8 mouse cellular contexts compared by ENCODE assay signal in the genomic region with DNA sequence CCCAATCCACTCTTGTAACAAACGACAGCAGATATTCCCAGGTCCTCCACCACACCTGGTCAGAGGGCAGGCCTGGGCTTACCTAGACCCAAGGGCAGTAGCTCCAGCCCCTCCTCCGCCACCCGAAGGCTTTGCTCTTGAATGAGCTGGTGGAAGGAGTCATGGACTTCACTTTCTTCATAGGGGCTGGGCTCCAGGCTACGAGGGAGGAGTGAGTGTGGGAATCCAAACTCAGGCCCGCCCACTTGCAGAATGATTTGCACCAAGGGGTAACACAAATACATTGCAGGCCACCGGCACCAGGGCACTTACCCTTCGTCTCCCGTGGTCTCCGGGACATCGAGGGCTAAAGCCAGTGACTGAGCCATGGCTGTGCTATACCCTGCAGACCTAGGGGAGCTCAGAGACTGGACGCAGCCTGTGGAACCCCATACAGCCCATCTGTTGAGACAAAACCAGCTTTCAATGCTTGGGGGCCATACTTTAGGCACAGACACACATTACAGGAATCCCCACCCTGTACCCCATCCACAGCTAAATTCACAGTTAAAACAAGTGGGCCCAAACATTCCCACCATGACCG. TPM values are rescaled to one million over a fixed set of nuclear protein-coding genes. Genes with fewer than 3 reads are reported as not detected.
A peak's percentile ranks its signal among the peaks of the same experiment; 100 is the strongest.
DNase-seq lines count a peak whose midpoint lies in the region; ATAC-seq and TF ChIP-seq lines count a peak whose summit lies in the region.

No protein-coding gene starts in this region.

- DNase-seq in adrenal gland, postnatal 10 days = peak; percentile 56
- DNase-seq in adrenal gland, postnatal 25 days = no peak
- DNase-seq in c-Kit-positive CD71-positive TER-119-negative erythroid progenitor cells, embryonic 14.5 days (ENCODE audit: low read depth) = peak; percentile 51
- peak; percentile 40 to 55 for DNase-seq in heart, postnatal 10 days
- no peak for DNase-seq in midbrain, postnatal 0 days (ENCODE audit: low spot score)
- DNase-seq in layer of hippocampus, postnatal 25 days (ENCODE audit: extremely low spot score in 1 of 2, low spot score in 1 of 2) = no peak
- DNase-seq in right cerebral cortex, adult 2 months (ENCODE audit: low spot score in 2 of 2) = no peak

- peaks cover 25% of the 10 kb centered on the region for H3K27me3 ChIP-seq in limb, embryonic 12.5 days
- peaks cover 26% of the 10 kb centered on the region for H3K27me3 ChIP-seq in midbrain, postnatal 0 days (ENCODE audit: insufficient read depth, low read length)

- TF ChIP-seq CTCF in midbrain, postnatal 0 days (IDR thresholded peaks at IDR 0.05) = no peak

- H3K4me2 ChIP-seq in limb, embryonic 12.5 days = peak overlapping the region; percentile 98
- H3K4me2 ChIP-seq in midbrain, postnatal 0 days (ENCODE audit: low read depth, low read length, poor library complexity, severe bottlenecking) = no peak overlapping the region; the same call in 1 of the 2 replicates

- ATAC-seq in limb, embryonic 12.5 days (ENCODE audit: insufficient number of reproducible peaks, insufficient read depth, low FRiP score, low TSS enrichment, low read depth) = no peak; the same call in 1 of the 2 replicates
- no peak for ATAC-seq in midbrain, postnatal 0 days (ENCODE audit: low FRiP score)

- H3K36me3 ChIP-seq in limb, embryonic 12.5 days = peaks cover 42% of the 10 kb centered on the region
- no peaks in the 10 kb centered on the region for H3K36me3 ChIP-seq in midbrain, postnatal 0 days (ENCODE audit: insufficient read depth, low read length)

- H3K9ac ChIP-seq in limb, embryonic 12.5 days (replicated peaks) = peak overlapping the region; percentile 70
- H3K9ac ChIP-seq in midbrain, postnatal 0 days (replicated peaks; ENCODE audit: low read length, poor library complexity, severe bottlenecking) = no peak overlapping the region

- peaks cover 52% of the 10 kb centered on the region for H3K4me1 ChIP-seq in limb, embryonic 12.5 days (replicated peaks)
- no peaks in the 10 kb centered on the region; the same call in 1 of the 2 replicates for H3K4me1 ChIP-seq in midbrain, postnatal 0 days (ENCODE audit: insufficient read depth, low read length)

- no peaks in the 10 kb centered on the region for H3K9me3 ChIP-seq in limb, embryonic 12.5 days
- no peaks in the 10 kb centered on the region for H3K9me3 ChIP-seq in midbrain, postnatal 0 days (ENCODE audit: low read length)

- WGBS in limb, embryonic 12.5 days = 46% methylated on average over 12 of the region's 12 CpGs
- WGBS in midbrain, postnatal 0 days = 77% methylated on average over 12 of the region's 12 CpGs

- intact Hi-C loops in heart, postnatal 10 days (cut with DNase I) = no loop called here

- peak overlapping the region; percentile 54 for H3K4me3 ChIP-seq in limb, embryonic 12.5 days (replicated peaks)
- no peak overlapping the region for H3K4me3 ChIP-seq in midbrain, postnatal 0 days (ENCODE audit: low read depth, low read length)

- peak overlapping the region; percentile 86 for H3K27ac ChIP-seq in limb, embryonic 12.5 days
- H3K27ac ChIP-seq in midbrain, postnatal 0 days (ENCODE audit: low read depth, low read length) = peak overlapping the region; percentile 57

RNA-seq across cellular contexts. Expression of a gene that starts 2.9 kb away (rescaled TPM):
- total RNA-seq in adrenal gland, postnatal 10 days (2021) = 1 to 10 TPM; 4.8 to 8.3 TPM
- 3.1 and 4.6 TPM in 2 replicates for total RNA-seq in adrenal gland, postnatal 25 days (2021)
- total RNA-seq in heart, postnatal 10 days (2021) = 1 to 10 TPM; 4.4 to 6.4 TPM
- 0.53 and 1.2 TPM in 2 replicates for polyA plus RNA-seq in limb, embryonic 12.5 days (2016; fragmentation: Nextera tagmentation; extraction: Ambion mirVana)
- total RNA-seq in midbrain, postnatal 0 days (2014; rRNA removed) = 0.33 and 3.2 TPM in 2 replicates
- polyA plus RNA-seq in midbrain, postnatal 0 days (2015; fragmentation: Nextera tagmentation; extraction: Ambion mirVana) = 0.79 and 1.2 TPM in 2 replicates
- total RNA-seq in layer of hippocampus, postnatal 25 days (2021) = under 1 TPM; 0.35 to 0.89 TPM

RNA-seq across cellular contexts. Expression of a gene that starts 3.1 kb away (rescaled TPM):
- 10 to 100 TPM; 35.5 to 53.2 TPM for total RNA-seq in adrenal gland, postnatal 10 days (2021)
- 31.9 and 43.5 TPM in 2 replicates for total RNA-seq in adrenal gland, postnatal 25 days (2021)
- total RNA-seq in heart, postnatal 10 days (2021) = 10 to 100 TPM; 29.4 to 33.7 TPM
- 20.3 and 22.4 TPM in 2 replicates for polyA plus RNA-seq in limb, embryonic 12.5 days (2016; fragmentation: Nextera tagmentation; extraction: Ambion mirVana)
- total RNA-seq in midbrain, postnatal 0 days (2014; rRNA removed) = 2.8 and 3.9 TPM in 2 replicates
- 2.2 and 3.1 TPM in 2 replicates for polyA plus RNA-seq in midbrain, postnatal 0 days (2015; fragmentation: Nextera tagmentation; extraction: Ambion mirVana)
- total RNA-seq in layer of hippocampus, postnatal 25 days (2021) = 1 to 10 TPM; 5.3 to 5.5 TPM

RNA-seq across cellular contexts. Expression of a gene that starts 18.5 kb away (rescaled TPM):
- under 1 TPM; 0.42 to 0.45 TPM for total RNA-seq in adrenal gland, postnatal 10 days (2021)
- not detected in 2 replicates for total RNA-seq in adrenal gland, postnatal 25 days (2021)
- total RNA-seq in heart, postnatal 10 days (2021) = not detected
- polyA plus RNA-seq in limb, embryonic 12.5 days (2016; fragmentation: Nextera tagmentation; extraction: Ambion mirVana) = 0.26 and 0.33 TPM in 2 replicates
- not detected in 2 replicates for total RNA-seq in midbrain, postnatal 0 days (2014; rRNA removed)
- polyA plus RNA-seq in midbrain, postnatal 0 days (2015; fragmentation: Nextera tagmentation; extraction: Ambion mirVana) = not detected in 2 replicates
- under 1 TPM in 1 of 2 experiments, not detected in 1; 0.35 TPM for total RNA-seq in layer of hippocampus, postnatal 25 days (2021)

RNA-seq across cellular contexts. Expression of a gene that starts 30.5 kb away (rescaled TPM):
- total RNA-seq in adrenal gland, postnatal 10 days (2021) = under 1 TPM; 0.57 to 0.58 TPM
- total RNA-seq in adrenal gland, postnatal 25 days (2021) = 1.00 and 1.8 TPM in 2 replicates
- 1 to 10 TPM; 1.5 to 2.5 TPM for total RNA-seq in heart, postnatal 10 days (2021)
- polyA plus RNA-seq in limb, embryonic 12.5 days (2016; fragmentation: Nextera tagmentation; extraction: Ambion mirVana) = 0.36 and 0.58 TPM in 2 replicates
- total RNA-seq in midbrain, postnatal 0 days (2014; rRNA removed) = 2.4 TPM in 1 of 2 replicates, not detected in the other
- 1.2 and 2.7 TPM in 2 replicates for polyA plus RNA-seq in midbrain, postnatal 0 days (2015; fragmentation: Nextera tagmentation; extraction: Ambion mirVana)
- 1 to 10 TPM; 1.9 to 3.2 TPM for total RNA-seq in layer of hippocampus, postnatal 25 days (2021)

RNA-seq across cellular contexts. Expression of a gene that starts 30.5 kb away (rescaled TPM):
- 10 to 100 TPM; 60.2 to 69.5 TPM for total RNA-seq in adrenal gland, postnatal 10 days (2021)
- total RNA-seq in adrenal gland, postnatal 25 days (2021) = 98.3 and 108 TPM in 2 replicates
- 100 to 1,000 TPM; 100 to 105 TPM for total RNA-seq in heart, postnatal 10 days (2021)
- 27.6 and 28.8 TPM in 2 replicates for polyA plus RNA-seq in limb, embryonic 12.5 days (2016; fragmentation: Nextera tagmentation; extraction: Ambion mirVana)
- total RNA-seq in midbrain, postnatal 0 days (2014; rRNA removed) = 18.8 and 25.3 TPM in 2 replicates
- 14.0 and 14.6 TPM in 2 replicates for polyA plus RNA-seq in midbrain, postnatal 0 days (2015; fragmentation: Nextera tagmentation; extraction: Ambion mirVana)
- 10 to 100 TPM; 10.8 to 11.1 TPM for total RNA-seq in layer of hippocampus, postnatal 25 days (2021)

Comparison
In these comparisons a context has a peak if more than half of its experiments do, and no peak if none do; other contexts are left out.
1. DNase-seq: peak in adrenal gland, postnatal 10 days (single experiment), c-Kit-positive CD71-positive TER-119-negative erythroid progenitor cells, embryonic 14.5 days (single experiment) and heart, postnatal 10 days (2 of 2); none in adrenal gland, postnatal 25 days (single experiment), midbrain, postnatal 0 days (single experiment), layer of hippocampus, postnatal 25 days (0 of 2) and right cerebral cortex, adult 2 months (0 of 2).